Mouse (Mus musculus) retina, postnatal 1 day (tissue): Measurements from ENCODE around the gene Lclat1.

Source experiments
- DNase-seq: peaks from one replicate; pipeline ENCODE4 v3.0.0-alpha.2; 2012

Gene Lclat1

GRCm38 (mm10) chr17:73107158-73108157 is at the start of gene Lclat1:
Gene Lclat1 (plus strand): TSS chr17:73107985.
- DNase-seq: peak; percentile 96

- no peak for DNase-seq
Measured at GRCm38 (mm10) chr17:73058319-73058718, 49.5 kb upstream of the Lclat1 start.

DNA sequence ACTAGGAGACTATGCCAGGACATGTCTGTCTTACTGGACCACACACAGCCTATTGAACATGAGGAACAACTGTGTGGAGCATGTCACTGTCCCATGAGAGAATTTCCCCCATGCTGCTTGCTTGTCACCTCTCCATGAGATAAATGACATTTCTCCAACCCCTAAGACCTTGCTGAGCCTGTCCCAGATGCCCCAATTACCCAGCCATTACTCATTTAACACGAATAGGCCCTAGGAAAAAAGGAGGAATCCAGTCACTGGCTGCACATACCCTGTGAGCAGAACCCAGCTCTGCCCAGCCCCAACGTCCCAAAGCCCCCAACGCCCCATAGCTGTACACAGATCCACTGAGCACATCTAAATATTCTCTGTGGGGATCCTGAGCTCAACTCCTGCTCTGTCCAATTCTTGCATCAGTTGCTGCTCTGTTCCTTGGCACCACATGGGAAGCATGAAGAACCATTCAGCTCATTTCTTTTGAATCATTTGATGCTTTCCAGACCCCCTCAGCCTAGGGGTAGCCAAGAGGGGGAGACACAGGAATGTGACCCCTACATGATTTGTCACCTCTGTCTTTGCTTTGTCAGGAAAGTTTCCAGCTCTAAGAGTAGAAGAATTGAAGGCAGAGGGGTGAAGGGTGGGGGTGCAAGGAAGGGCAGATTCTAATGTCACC is 47.4 kb upstream of the Lclat1 start:
- no peak for DNase-seq

GRCm38 (mm10) chr17:73060897-73061252 is 46.9 kb upstream of the Lclat1 start:
- no peak for DNase-seq

GRCm38 (mm10) chr17:73062701-73063100 is 45.1 kb upstream of the Lclat1 start:
- DNase-seq: no peak

- no peak for DNase-seq
Measured at GRCm38 (mm10) chr17:73063299-73063698, 44.5 kb upstream of the Lclat1 start.

GRCm38 (mm10) chr17:73063781-73064180 is 44.0 kb upstream of the Lclat1 start:
- no peak for DNase-seq

DNA sequence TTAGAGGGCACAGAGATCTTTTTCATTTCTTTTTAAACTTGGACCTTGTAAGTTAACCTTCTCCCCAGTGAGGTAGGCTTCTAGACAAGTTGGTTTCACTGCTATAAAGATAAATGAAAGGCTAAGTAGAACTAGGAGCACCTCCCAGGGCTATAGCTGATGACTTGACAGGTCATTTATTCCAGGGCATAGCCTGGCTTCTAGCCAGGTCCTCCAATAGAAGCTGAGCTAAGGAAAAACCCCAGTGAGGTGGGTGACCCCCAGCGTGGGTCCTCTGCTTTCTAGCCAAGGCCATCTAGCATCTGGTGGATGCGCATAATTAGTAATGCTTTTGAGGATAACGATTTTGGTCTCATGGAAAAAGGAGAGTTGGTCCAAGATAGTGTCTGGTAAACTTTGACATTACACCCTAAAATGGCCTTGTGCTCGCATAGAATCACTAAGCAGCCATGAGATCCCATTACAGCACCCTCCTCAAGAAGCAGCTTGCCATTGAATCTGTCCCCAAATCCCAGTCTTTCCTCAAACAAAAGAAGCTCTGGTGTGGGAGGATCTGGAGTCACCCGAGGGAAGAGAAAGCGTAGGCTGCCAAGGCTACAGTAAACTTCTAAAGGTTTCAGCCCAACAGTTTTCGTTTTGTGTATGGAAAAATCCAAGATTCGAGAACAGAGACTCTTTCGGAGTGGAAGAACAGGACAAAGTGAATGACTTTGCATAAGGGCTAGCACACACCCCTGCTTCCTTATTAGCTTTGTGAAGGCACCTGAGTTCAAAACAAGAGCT is 41.2 kb upstream of the Lclat1 start:
- no peak for DNase-seq

GRCm38 (mm10) chr17:73067423-73067822 is 40.4 kb upstream of the Lclat1 start:
- no peak for DNase-seq

DNA sequence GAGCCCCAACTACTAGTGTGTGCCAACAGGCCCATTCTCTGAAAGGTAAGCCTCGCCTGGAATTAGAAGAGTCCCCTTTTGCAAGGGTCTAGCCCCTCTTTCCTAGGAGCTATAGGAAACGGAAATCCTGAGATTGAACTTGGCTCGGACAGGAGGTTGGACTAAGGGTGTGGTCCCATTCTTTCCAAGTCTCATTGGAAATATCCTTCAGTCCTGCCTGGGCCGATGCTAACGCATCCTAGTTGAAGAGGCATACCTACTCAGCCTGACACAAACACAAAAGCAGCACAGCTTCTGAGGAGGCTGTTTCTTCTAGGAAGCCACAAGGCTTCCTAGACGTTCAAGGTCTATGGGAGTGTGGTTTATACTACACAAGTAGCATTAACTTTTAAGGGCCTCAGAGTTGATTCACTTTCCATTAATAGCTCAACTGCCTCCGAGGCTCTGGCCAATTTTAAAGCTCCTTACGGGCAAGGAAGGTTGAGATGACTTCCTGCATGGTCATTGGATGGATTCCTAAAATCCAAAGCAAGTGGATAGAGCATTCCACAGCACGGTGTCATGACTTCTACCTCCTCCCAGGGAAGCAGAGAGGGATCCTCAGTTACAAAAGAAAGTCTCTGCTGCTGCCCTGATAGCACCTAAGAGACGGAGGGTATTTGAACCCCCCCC is 39.3 kb upstream of the Lclat1 start:
- DNase-seq: no peak

DNA sequence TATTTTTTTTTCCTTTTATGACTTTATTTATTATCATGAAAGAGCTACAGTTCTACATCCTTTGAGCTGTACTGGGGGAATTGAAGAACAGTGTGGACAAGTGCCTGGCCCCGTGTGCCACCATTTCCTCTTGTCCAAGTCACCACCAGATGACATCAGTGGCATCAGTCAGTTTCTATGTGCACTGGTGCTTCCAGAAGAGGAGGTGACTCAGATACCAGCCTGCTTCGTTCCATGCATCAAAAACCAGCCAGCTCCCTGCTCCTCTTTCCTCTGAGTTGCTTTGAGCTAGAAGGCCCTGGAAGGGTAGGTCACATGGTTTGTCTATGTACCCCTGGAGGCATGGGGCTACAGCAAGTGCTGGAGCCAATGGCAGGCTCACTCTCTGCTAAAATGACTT is 37.3 kb upstream of the Lclat1 start:
- no peak for DNase-seq

DNA sequence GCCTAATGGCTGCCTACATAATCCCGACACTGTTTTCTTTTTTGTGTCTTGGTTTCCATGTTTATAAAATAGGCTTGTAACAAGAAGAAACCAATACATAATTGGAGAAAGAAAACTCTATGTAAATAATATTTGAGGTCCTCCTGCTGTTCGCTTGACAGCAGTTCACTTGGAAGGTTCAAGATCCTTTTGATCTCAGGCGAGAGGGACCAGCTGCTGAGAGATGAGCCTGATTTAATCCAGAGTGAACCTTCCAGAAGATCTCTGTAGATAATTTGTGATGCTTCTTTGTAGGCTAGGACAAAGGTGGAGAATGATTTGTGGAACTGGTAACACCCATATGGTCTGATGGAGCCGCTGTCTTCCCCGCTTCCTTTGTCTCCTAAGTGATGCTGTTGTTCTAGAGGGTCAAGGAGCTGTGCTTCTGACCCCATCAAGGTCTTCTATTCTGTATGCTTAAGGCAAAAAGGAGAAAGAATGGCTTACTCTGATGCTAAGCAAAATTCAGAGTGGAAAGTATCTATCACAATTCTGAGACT is 36.0 kb upstream of the Lclat1 start:
- no peak for DNase-seq

- no peak for DNase-seq
Measured at GRCm38 (mm10) chr17:73072286-73072685, 35.5 kb upstream of the Lclat1 start.

DNA sequence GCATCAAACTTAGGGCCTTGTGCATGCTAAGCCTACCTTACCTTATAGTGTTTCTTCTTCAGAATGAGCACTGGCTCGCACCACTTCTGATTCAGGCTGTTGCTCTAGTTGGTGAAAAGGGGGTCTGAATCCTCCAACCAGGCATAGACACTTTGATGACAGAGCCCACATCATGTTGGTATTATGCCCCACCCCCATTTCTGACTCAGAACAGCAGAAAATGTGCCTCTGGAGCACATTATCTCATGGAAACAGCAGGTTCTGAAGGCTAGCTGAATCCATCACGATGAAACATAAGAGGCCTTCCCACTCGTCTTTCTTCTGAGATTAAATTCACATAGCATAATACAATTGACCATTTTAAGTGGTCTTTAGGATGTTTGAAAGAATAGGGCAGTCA is 33.2 kb upstream of the Lclat1 start:
- no peak for DNase-seq

DNA sequence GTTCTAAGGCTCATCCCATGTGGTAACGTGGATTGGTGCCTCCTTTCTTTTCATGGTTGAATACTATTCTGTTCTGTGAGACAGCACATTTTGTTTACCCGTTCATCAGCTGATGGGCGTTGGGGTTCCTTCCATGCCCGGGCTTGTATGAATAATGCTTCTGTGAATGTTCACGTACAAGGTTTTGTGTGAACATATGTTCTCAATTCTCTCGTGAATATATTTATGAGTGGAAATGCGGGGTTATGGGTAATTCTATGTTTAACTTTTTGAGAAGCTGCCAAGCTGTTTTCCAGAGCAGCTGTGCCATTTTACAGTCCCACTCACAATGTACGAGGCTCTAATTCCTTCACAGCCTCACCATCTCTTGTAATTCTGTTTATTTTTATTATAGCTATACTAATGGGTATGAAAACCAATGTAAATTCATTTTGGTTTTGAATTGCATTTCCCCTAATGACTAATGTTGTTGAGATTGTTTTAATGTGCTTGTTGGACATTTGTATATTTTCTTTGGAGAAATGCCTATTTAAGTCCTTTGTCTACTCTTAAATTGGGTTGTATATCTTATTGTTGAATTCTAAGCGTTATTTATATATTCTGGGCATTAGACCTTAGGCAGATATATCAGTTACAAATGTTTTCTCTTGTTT is 32.4 kb upstream of the Lclat1 start:
- no peak for DNase-seq

DNA sequence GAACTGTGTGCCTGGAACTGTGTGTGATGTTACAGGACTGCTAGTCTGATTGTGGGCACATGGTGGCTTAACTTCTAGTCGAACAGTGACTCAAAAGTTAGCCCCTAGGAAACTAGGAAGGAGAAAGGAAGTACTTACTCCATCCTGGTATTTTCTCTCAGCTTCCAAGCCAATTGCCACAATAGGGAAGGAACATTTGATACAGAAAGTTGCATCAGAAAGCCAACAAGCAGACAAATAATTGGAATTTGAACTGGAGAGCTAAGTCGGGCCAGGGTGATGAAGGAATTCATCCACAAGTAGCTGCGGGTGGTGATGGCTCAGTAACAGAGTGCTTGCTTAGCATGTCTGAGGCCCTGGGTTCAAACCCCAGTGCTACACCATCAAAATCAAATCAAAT is 30.1 kb upstream of the Lclat1 start:
- DNase-seq: no peak

- no peak for DNase-seq
Measured at GRCm38 (mm10) chr17:73081360-73082133, 26.2 kb upstream of the Lclat1 start.

DNA sequence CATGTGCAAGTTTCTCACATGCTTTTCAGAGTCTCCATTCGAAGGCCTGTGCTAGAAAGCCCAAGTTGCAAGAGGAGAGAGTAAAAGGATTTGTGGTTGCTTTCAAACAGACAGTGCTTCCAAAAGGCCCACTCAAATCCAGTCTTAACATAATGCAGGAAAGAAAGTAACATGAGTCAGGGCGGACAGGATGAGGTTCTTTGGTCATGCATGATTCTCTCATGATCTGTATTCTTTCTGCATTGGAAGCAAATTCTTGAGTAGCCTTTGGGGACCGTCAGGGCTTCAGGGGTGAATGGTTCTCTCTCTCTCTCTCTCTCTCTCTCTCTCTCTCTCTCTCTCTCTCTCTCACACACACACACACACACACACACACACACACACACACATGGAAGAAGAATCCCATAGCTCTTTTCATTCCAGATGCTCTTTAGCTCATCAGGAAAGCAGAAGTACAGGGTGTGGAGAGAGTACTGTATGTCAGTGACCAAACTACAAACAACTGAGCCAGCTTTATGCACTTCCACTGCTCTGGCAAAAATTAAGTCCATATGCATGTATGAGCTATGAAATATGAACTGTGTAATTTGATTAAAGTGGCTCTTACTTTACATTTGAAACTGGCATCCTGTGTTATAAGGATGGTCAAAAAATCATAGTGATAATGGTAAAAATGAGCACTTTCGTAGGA is 25.1 kb upstream of the Lclat1 start:
- no peak for DNase-seq

- DNase-seq: no peak
Measured at GRCm38 (mm10) chr17:73087045-73087910, 20.5 kb upstream of the Lclat1 start.
